Mouse (Mus musculus): ENCODE measurements around the gene Wdcp. TPM values are rescaled to one million over a fixed set of nuclear protein-coding genes. Genes with fewer than 3 reads are reported as not detected.

The Wdcp gene
- polyA plus RNA-seq, 1 experiment from 2014 or later: 14.1 TPM

- H3K4me1 ChIP-seq (ENCODE audit: control insufficient read depth, insufficient read depth, low read length): peaks cover 14% of the 10 kb centered on the region
- no peak overlapping the region for H3K4me2 ChIP-seq (ENCODE audit: low read depth, low read length)
- 35% methylated on average over 11 of the region's 11 CpGs for WGBS
- peaks cover 14% of the 10 kb centered on the region for H3K36me3 ChIP-seq (ENCODE audit: control insufficient read depth, insufficient read depth)
- no peak overlapping the region for H3K9ac ChIP-seq (ENCODE audit: low read length)
- no peak overlapping the region for H3K4me3 ChIP-seq (ENCODE audit: low read length)
- H3K27ac ChIP-seq (ENCODE audit: low read length): 0 out of 2 replicates have a peak overlapping the region, but pooled peaks have one; percentile 15
- peak; percentile 32; the same call in 1 of the 2 replicates for ATAC-seq (replicated peaks; ENCODE audit: extremely low read depth, insufficient read depth, low FRiP score)
- no peaks in the 10 kb centered on the region; the same call in 1 of the 2 replicates for H3K9me3 ChIP-seq (replicated peaks; ENCODE audit: control insufficient read depth, low read length)
- H3K27me3 ChIP-seq (ENCODE audit: control insufficient read depth, insufficient read depth, low read length): no peaks in the 10 kb centered on the region
Observed at GRCm38 (mm10) chr12:4859241-4859914, 16.3 kb downstream of the Wdcp start.

- Histone ChIP-seq H3K9ac (ENCODE audit: low read length) (no peak overlapping the region), H3K27ac (ENCODE audit: low read length) (no peak overlapping the region)
- 91% methylated on average over 4 of the region's 4 CpGs for WGBS
Observed at GRCm38 (mm10) chr12:4862672-4863071, 19.6 kb downstream of the Wdcp start.

GRCm38 (mm10) chr12:4863654-4864337, 20.7 kb downstream of the Wdcp start:
- peak overlapping the region; percentile 35; the same call in 1 of the 2 replicates for H3K9ac ChIP-seq (ENCODE audit: low read length)
- WGBS: 17% methylated on average over 4 of the region's 4 CpGs
- H3K4me3 ChIP-seq (ENCODE audit: low read length): 0 out of 2 replicates have a peak overlapping the region, but pooled peaks have one; percentile 2
- H3K36me3 ChIP-seq (ENCODE audit: control insufficient read depth, insufficient read depth): no peaks in the 10 kb centered on the region
- peaks cover 16% of the 10 kb centered on the region for H3K4me1 ChIP-seq (ENCODE audit: control insufficient read depth, insufficient read depth, low read length)
- no peaks in the 10 kb centered on the region; the same call in 1 of the 2 replicates for H3K9me3 ChIP-seq (replicated peaks; ENCODE audit: control insufficient read depth, low read length)
- no peaks in the 10 kb centered on the region for H3K27me3 ChIP-seq (ENCODE audit: control insufficient read depth, insufficient read depth, low read length)
- H3K4me2 ChIP-seq (ENCODE audit: low read depth, low read length): peak overlapping the region; percentile 49; the same call in 1 of the 2 replicates
- ATAC-seq (replicated peaks; ENCODE audit: extremely low read depth, insufficient read depth, low FRiP score): peak; percentile 81
- H3K27ac ChIP-seq (ENCODE audit: low read length): peak overlapping the region; percentile 78

More at GRCm38 (mm10) chr12:4862672-4863071, 19.6 kb downstream of the Wdcp start:
- ATAC-seq (replicated peaks; ENCODE audit: extremely low read depth, insufficient read depth, low FRiP score): no peak
- H3K36me3 ChIP-seq (ENCODE audit: control insufficient read depth, insufficient read depth): no peaks in the 10 kb centered on the region
- H3K27me3 ChIP-seq (ENCODE audit: control insufficient read depth, insufficient read depth, low read length): no peaks in the 10 kb centered on the region
- H3K4me3 ChIP-seq (ENCODE audit: low read length): no peak overlapping the region
- H3K9me3 ChIP-seq (replicated peaks; ENCODE audit: control insufficient read depth, low read length): no peaks in the 10 kb centered on the region; the same call in 1 of the 2 replicates
- peaks cover 16% of the 10 kb centered on the region for H3K4me1 ChIP-seq (ENCODE audit: control insufficient read depth, insufficient read depth, low read length)
- H3K4me2 ChIP-seq (ENCODE audit: low read depth, low read length): no peak overlapping the region

GRCm38 (mm10) chr12:4864338-4864690, 21.2 kb downstream of the Wdcp start:
- peak; percentile 2; the same call in 1 of the 2 replicates for ATAC-seq (replicated peaks; ENCODE audit: extremely low read depth, insufficient read depth, low FRiP score)
- H3K27me3 ChIP-seq (ENCODE audit: control insufficient read depth, insufficient read depth, low read length): no peaks in the 10 kb centered on the region
- no peaks in the 10 kb centered on the region for H3K36me3 ChIP-seq (ENCODE audit: control insufficient read depth, insufficient read depth)
- H3K4me2 ChIP-seq (ENCODE audit: low read depth, low read length): peak overlapping the region; percentile 49; the same call in 1 of the 2 replicates
- H3K27ac ChIP-seq (ENCODE audit: low read length): peak overlapping the region; percentile 78
- H3K9me3 ChIP-seq (replicated peaks; ENCODE audit: control insufficient read depth, low read length): no peaks in the 10 kb centered on the region; the same call in 1 of the 2 replicates
- 0 out of 2 replicates have a peak overlapping the region, but pooled peaks have one; percentile 22 for H3K9ac ChIP-seq (ENCODE audit: low read length)
- 41% methylated on average over 4 of the region's 4 CpGs for WGBS
- H3K4me3 ChIP-seq (ENCODE audit: low read length): no peak overlapping the region
- peaks cover 15% of the 10 kb centered on the region for H3K4me1 ChIP-seq (ENCODE audit: control insufficient read depth, insufficient read depth, low read length)

- peaks cover 11% of the 10 kb centered on the region for H3K4me1 ChIP-seq (ENCODE audit: control insufficient read depth, insufficient read depth, low read length)
- H3K4me3 ChIP-seq (ENCODE audit: low read length): no peak overlapping the region
- ATAC-seq (replicated peaks; ENCODE audit: extremely low read depth, insufficient read depth, low FRiP score): no peak
- no peak overlapping the region for H3K4me2 ChIP-seq (ENCODE audit: low read depth, low read length)
- no peaks in the 10 kb centered on the region for H3K36me3 ChIP-seq (ENCODE audit: control insufficient read depth, insufficient read depth)
- no peaks in the 10 kb centered on the region for H3K27me3 ChIP-seq (ENCODE audit: control insufficient read depth, insufficient read depth, low read length)
- no peak overlapping the region for H3K27ac ChIP-seq (ENCODE audit: low read length)
- no peak overlapping the region for H3K9ac ChIP-seq (ENCODE audit: low read length)
- no peaks in the 10 kb centered on the region for H3K9me3 ChIP-seq (replicated peaks; ENCODE audit: control insufficient read depth, low read length)
- WGBS: 77% methylated on average over 8 of the region's 8 CpGs
Observed at GRCm38 (mm10) chr12:4868924-4869323, 25.8 kb downstream of the Wdcp start.

- Histone ChIP-seq H3K4me3 (ENCODE audit: low read length) (no peak overlapping the region), H3K27me3 (ENCODE audit: control insufficient read depth, insufficient read depth, low read length) (no peaks in the 10 kb centered on the region), H3K27ac (ENCODE audit: low read length) (no peak overlapping the region), H3K4me2 (ENCODE audit: low read depth, low read length) (no peak overlapping the region), H3K36me3 (ENCODE audit: control insufficient read depth, insufficient read depth) (no peaks in the 10 kb centered on the region), H3K4me1 (ENCODE audit: control insufficient read depth, insufficient read depth, low read length) (peaks cover 15% of the 10 kb centered on the region), H3K9me3 (replicated peaks; ENCODE audit: control insufficient read depth, low read length) (no peaks in the 10 kb centered on the region), H3K9ac (ENCODE audit: low read length) (no peak overlapping the region)
- WGBS: 88% methylated on average over 5 of the region's 5 CpGs
- no peak for ATAC-seq (replicated peaks; ENCODE audit: extremely low read depth, insufficient read depth, low FRiP score)
Observed at GRCm38 (mm10) chr12:4871260-4871659, 28.2 kb downstream of the Wdcp start.

- Histone ChIP-seq H3K27ac (ENCODE audit: low read length) (no peak overlapping the region), H3K36me3 (ENCODE audit: control insufficient read depth, insufficient read depth) (no peaks in the 10 kb centered on the region), H3K27me3 (ENCODE audit: control insufficient read depth, insufficient read depth, low read length) (no peaks in the 10 kb centered on the region), H3K4me1 (ENCODE audit: control insufficient read depth, insufficient read depth, low read length) (peaks cover 15% of the 10 kb centered on the region), H3K4me3 (ENCODE audit: low read length) (no peak overlapping the region), H3K4me2 (ENCODE audit: low read depth, low read length) (no peak overlapping the region), H3K9me3 (replicated peaks; ENCODE audit: control insufficient read depth, low read length) (no peaks in the 10 kb centered on the region), H3K9ac (ENCODE audit: low read length) (no peak overlapping the region)
- no peak for ATAC-seq (replicated peaks; ENCODE audit: extremely low read depth, insufficient read depth, low FRiP score)
- WGBS: 38% methylated on average over 4 of the region's 4 CpGs
Observed at GRCm38 (mm10) chr12:4872273-4872672, 29.2 kb downstream of the Wdcp start.

GRCm38 (mm10) chr12:4872983-4873477, 29.9 kb downstream of the Wdcp start:
- ATAC-seq (replicated peaks; ENCODE audit: extremely low read depth, insufficient read depth, low FRiP score): no peak
- H3K4me2 ChIP-seq (ENCODE audit: low read depth, low read length): no peak overlapping the region
- no peaks in the 10 kb centered on the region for H3K27me3 ChIP-seq (ENCODE audit: control insufficient read depth, insufficient read depth, low read length)
- peaks cover 15% of the 10 kb centered on the region for H3K4me1 ChIP-seq (ENCODE audit: control insufficient read depth, insufficient read depth, low read length)
- no peaks in the 10 kb centered on the region for H3K9me3 ChIP-seq (replicated peaks; ENCODE audit: control insufficient read depth, low read length)
- H3K36me3 ChIP-seq (ENCODE audit: control insufficient read depth, insufficient read depth): no peaks in the 10 kb centered on the region
- H3K4me3 ChIP-seq (ENCODE audit: low read length): no peak overlapping the region
- H3K9ac ChIP-seq (ENCODE audit: low read length): no peak overlapping the region
- no peak overlapping the region for H3K27ac ChIP-seq (ENCODE audit: low read length)
- WGBS: 60% methylated on average over 5 of the region's 5 CpGs

GRCm38 (mm10) chr12:4873531-4873930, 30.4 kb downstream of the Wdcp start:
- WGBS: 70% methylated on average over 6 of the region's 6 CpGs
- H3K27ac ChIP-seq (ENCODE audit: low read length): no peak overlapping the region

More at GRCm38 (mm10) chr12:4873531-4873930, 30.4 kb downstream of the Wdcp start:
- H3K9ac ChIP-seq (ENCODE audit: low read length): peak overlapping the region; percentile 65
- no peaks in the 10 kb centered on the region for H3K27me3 ChIP-seq (ENCODE audit: control insufficient read depth, insufficient read depth, low read length)
- H3K4me2 ChIP-seq (ENCODE audit: low read depth, low read length): peak overlapping the region; percentile 92
- H3K36me3 ChIP-seq (ENCODE audit: control insufficient read depth, insufficient read depth): peaks cover 3% of the 10 kb centered on the region; the same call in 1 of the 2 replicates
- ATAC-seq (replicated peaks; ENCODE audit: extremely low read depth, insufficient read depth, low FRiP score): no peak
- peak overlapping the region; percentile 41 for H3K4me3 ChIP-seq (ENCODE audit: low read length)
- peaks cover 15% of the 10 kb centered on the region for H3K4me1 ChIP-seq (ENCODE audit: control insufficient read depth, insufficient read depth, low read length)
- no peaks in the 10 kb centered on the region for H3K9me3 ChIP-seq (replicated peaks; ENCODE audit: control insufficient read depth, low read length)

Data from heart, embryonic 16.5 days (tissue).